Mouse (Mus musculus) ES-Bruce4 (cell line): ENCODE measurements around the gene Wdr93. TPM values are rescaled to one million over a fixed set of nuclear protein-coding genes. Genes with fewer than 3 reads are reported as not detected.

Source experiments
- H3K27ac ChIP-seq: 2 replicates; pipeline ENCODE4 v1.5.1; 2012; ENCODE audit warnings: low read length, inconsistent platforms; ENCODE audit not compliant: insufficient read depth
- H3K27me3 ChIP-seq: 2 replicates; pipeline ENCODE4 v1.6.1; 2012; ENCODE audit warnings: mild to moderate bottlenecking, low read length, inconsistent platforms; ENCODE audit not compliant: control insufficient read depth, poor library complexity, insufficient read depth, severe bottlenecking
- H3K36me3 ChIP-seq: 2 replicates; pipeline ENCODE4 v1.6.1; 2012; ENCODE audit warnings: inconsistent platforms, mild to moderate bottlenecking, low read length, moderate library complexity; ENCODE audit not compliant: control insufficient read depth, poor library complexity, insufficient read depth, severe bottlenecking
- H3K4me1 ChIP-seq: one replicate; pipeline ENCODE4 v1.8.1; 2011; ENCODE audit warnings: low read length; ENCODE audit not compliant: control insufficient read depth, insufficient read depth
- H3K4me3 ChIP-seq: 2 replicates; pipeline ENCODE4 v1.5.1; 2011; ENCODE audit warnings: low read depth, mild to moderate bottlenecking, low read length
- H3K9ac ChIP-seq: 2 replicates; pipeline ENCODE4 v1.6.1; 2012; ENCODE audit warnings: low read depth, mild to moderate bottlenecking, inconsistent platforms; ENCODE audit not compliant: poor library complexity, severe bottlenecking
- H3K9me3 ChIP-seq: replicated peaks from 2 replicates; pipeline ENCODE4 v1.6.1; 2012; ENCODE audit warnings: mild to moderate bottlenecking, low read length, inconsistent platforms; ENCODE audit not compliant: control insufficient read depth, poor library complexity, insufficient read depth, severe bottlenecking
- CTCF ChIP-seq: IDR thresholded peaks from one replicate; pipeline ENCODE4 v1.8.1; 2011; ENCODE audit warnings: low read depth, low read length
- EP300 ChIP-seq: IDR thresholded peaks from 2 replicates; pipeline ENCODE4 v1.6.1; 2011; ENCODE audit warnings: low read depth, low read length; ENCODE audit not compliant: insufficient read depth
- POLR2A ChIP-seq: IDR thresholded peaks from one replicate; pipeline ENCODE4 v1.8.1; 2011; ENCODE audit warnings: low read length; ENCODE audit not compliant: insufficient read depth
- polyA plus RNA-seq: library from polyadenylated mRNA; stranded (reverse); fragments of >200 nt; gene quantifications from 2 replicates; pipeline ENCODE4 v1.2.4, GENCODE M21; 2011; ENCODE audit warnings: low read depth; ENCODE audit not compliant: missing spikeins, insufficient read depth, insufficient read length

Wdr93 gene
- polyA plus RNA-seq, 1 experiment = 1.9 TPM

GRCm38 (mm10) chr7:79742277-79742658 is 695 bp upstream of the Wdr93 start:
- Histone ChIP-seq H3K9ac (peak overlapping the region; percentile 80), H3K27ac (no peak overlapping the region), H3K4me1 (no peaks in the 10 kb centered on the region), H3K27me3 (no peaks in the 10 kb centered on the region), H3K36me3 (peaks cover under 1% of the 10 kb centered on the region; the same call in 1 of the 2 replicates), H3K4me3 (peak overlapping the region; percentile 92), H3K9me3 (no peaks in the 10 kb centered on the region)
- TF ChIP-seq CTCF (no peak), EP300 (no peak), POLR2A (no peak)

- no peak overlapping the region for H3K4me3 ChIP-seq
- H3K27ac ChIP-seq = no peak overlapping the region
- TF ChIP-seq EP300 = no peak
- TF ChIP-seq CTCF = no peak
- TF ChIP-seq POLR2A = no peak
- H3K9me3 ChIP-seq = no peaks in the 10 kb centered on the region
- no peaks in the 10 kb centered on the region for H3K4me1 ChIP-seq
- no peak overlapping the region for H3K9ac ChIP-seq
- H3K27me3 ChIP-seq = no peaks in the 10 kb centered on the region
- no peaks in the 10 kb centered on the region for H3K36me3 ChIP-seq
Measured at GRCm38 (mm10) chr7:79744051-79744450, 1.1 kb downstream of the Wdr93 start.

- no peaks in the 10 kb centered on the region for H3K36me3 ChIP-seq
- H3K4me1 ChIP-seq = no peaks in the 10 kb centered on the region
Measured at GRCm38 (mm10) chr7:79744585-79744984, 1.6 kb downstream of the Wdr93 start.

GRCm38 (mm10) chr7:79747659-79748058 is 4.7 kb downstream of the Wdr93 start:
- Histone ChIP-seq H3K27ac (no peak overlapping the region), H3K4me3 (no peak overlapping the region), H3K4me1 (no peaks in the 10 kb centered on the region), H3K27me3 (no peaks in the 10 kb centered on the region), H3K9me3 (no peaks in the 10 kb centered on the region), H3K9ac (no peak overlapping the region), H3K36me3 (no peaks in the 10 kb centered on the region)
- TF ChIP-seq EP300 = no peak
- TF ChIP-seq POLR2A = no peak
- TF ChIP-seq CTCF = no peak

More at GRCm38 (mm10) chr7:79744585-79744984, 1.6 kb downstream of the Wdr93 start:
- no peak overlapping the region for H3K9ac ChIP-seq
- H3K9me3 ChIP-seq = no peaks in the 10 kb centered on the region
- H3K4me3 ChIP-seq = no peak overlapping the region
- TF ChIP-seq EP300 (no peak), POLR2A (no peak), CTCF (no peak)
- H3K27me3 ChIP-seq = no peaks in the 10 kb centered on the region
- no peak overlapping the region for H3K27ac ChIP-seq

- H3K27ac ChIP-seq = no peak overlapping the region
- no peak overlapping the region for H3K4me3 ChIP-seq
- H3K36me3 ChIP-seq = no peaks in the 10 kb centered on the region
- H3K9me3 ChIP-seq = no peaks in the 10 kb centered on the region
- H3K9ac ChIP-seq = no peak overlapping the region
- no peaks in the 10 kb centered on the region for H3K4me1 ChIP-seq
- TF ChIP-seq POLR2A = no peak
- TF ChIP-seq CTCF = no peak
- TF ChIP-seq EP300 = no peak
- H3K27me3 ChIP-seq = no peaks in the 10 kb centered on the region
Measured at GRCm38 (mm10) chr7:79749511-79749910, 6.5 kb downstream of the Wdr93 start.

GRCm38 (mm10) chr7:79756334-79756733 is 13.4 kb downstream of the Wdr93 start:
- Histone ChIP-seq H3K4me3 (no peak overlapping the region), H3K27ac (no peak overlapping the region), H3K9me3 (no peaks in the 10 kb centered on the region), H3K36me3 (no peaks in the 10 kb centered on the region), H3K9ac (no peak overlapping the region), H3K27me3 (no peaks in the 10 kb centered on the region), H3K4me1 (no peaks in the 10 kb centered on the region)
- TF ChIP-seq CTCF (no peak), POLR2A (no peak), EP300 (no peak)

GRCm38 (mm10) chr7:79758176-79758575 is 15.2 kb downstream of the Wdr93 start:
- TF ChIP-seq POLR2A (no peak), CTCF (no peak), EP300 (no peak)
- no peaks in the 10 kb centered on the region for H3K27me3 ChIP-seq
- no peaks in the 10 kb centered on the region for H3K9me3 ChIP-seq
- no peak overlapping the region for H3K27ac ChIP-seq
- no peak overlapping the region for H3K9ac ChIP-seq
- H3K36me3 ChIP-seq = no peaks in the 10 kb centered on the region
- H3K4me1 ChIP-seq = no peaks in the 10 kb centered on the region
- H3K4me3 ChIP-seq = no peak overlapping the region
